Mouse (Mus musculus) 416B (cell line): ENCODE results near the gene Srms.
A peak's percentile ranks its signal among the peaks of the same experiment; 100 is the strongest.

Experiments used
- DNase-seq: peaks from one replicate; pipeline ENCODE4 v3.0.0; 2011; ENCODE audit warnings: low read depth

The Srms gene

GRCm38 (mm10) chr2:181160821-181161220 lies 52.2 kb downstream of the Srms start:
- peak; percentile 4 for DNase-seq

DNA sequence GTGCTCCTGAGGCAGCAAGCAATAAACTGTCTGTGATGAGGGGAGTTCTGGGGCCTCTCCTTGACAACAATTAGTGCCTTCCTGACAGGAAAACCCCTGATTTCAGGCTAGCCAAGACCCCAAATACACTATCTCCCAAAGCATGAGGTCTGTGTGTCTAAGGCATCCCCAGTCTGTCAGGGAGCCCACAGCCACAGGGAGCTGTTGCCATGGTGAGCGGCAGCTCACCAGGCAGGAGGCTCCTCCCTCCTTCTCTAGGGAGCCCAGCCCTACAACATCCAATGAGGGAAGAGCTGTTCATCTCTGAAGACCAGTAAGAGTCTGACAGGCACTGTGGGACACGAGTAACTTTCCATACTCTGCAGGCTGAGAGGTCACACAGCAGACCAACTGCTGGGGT lies 53.2 kb downstream of the Srms start:
- no peak for DNase-seq

- no peak for DNase-seq
These were observed 53.9 kb downstream of the Srms start for GRCm38 (mm10) chr2:181159091-181159514.

- no peak for DNase-seq
These were observed 54.5 kb downstream of the Srms start for GRCm38 (mm10) chr2:181158471-181158870.

- DNase-seq: no peak
These were observed 55.2 kb downstream of the Srms start for GRCm38 (mm10) chr2:181157716-181158302.

DNA sequence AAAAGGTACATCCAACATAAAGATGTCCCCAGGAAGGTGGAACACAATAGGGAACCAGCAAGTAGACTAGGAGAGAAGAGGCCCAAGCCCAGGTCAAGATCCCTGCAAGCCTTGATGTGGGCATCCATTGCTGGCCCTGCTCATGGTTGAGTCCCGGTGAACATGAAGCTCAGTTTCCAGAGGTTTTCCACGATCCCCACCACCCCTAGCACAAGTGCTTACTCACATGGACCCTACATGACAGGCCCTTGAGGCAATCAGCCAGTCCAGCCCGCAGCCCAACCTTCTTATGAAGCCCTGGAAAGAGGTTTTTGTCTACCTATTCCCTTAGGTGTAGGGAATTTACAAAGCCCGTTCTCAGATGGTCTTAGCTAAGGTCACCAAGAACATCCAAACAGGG lies 55.8 kb downstream of the Srms start:
- no peak for DNase-seq

DNA sequence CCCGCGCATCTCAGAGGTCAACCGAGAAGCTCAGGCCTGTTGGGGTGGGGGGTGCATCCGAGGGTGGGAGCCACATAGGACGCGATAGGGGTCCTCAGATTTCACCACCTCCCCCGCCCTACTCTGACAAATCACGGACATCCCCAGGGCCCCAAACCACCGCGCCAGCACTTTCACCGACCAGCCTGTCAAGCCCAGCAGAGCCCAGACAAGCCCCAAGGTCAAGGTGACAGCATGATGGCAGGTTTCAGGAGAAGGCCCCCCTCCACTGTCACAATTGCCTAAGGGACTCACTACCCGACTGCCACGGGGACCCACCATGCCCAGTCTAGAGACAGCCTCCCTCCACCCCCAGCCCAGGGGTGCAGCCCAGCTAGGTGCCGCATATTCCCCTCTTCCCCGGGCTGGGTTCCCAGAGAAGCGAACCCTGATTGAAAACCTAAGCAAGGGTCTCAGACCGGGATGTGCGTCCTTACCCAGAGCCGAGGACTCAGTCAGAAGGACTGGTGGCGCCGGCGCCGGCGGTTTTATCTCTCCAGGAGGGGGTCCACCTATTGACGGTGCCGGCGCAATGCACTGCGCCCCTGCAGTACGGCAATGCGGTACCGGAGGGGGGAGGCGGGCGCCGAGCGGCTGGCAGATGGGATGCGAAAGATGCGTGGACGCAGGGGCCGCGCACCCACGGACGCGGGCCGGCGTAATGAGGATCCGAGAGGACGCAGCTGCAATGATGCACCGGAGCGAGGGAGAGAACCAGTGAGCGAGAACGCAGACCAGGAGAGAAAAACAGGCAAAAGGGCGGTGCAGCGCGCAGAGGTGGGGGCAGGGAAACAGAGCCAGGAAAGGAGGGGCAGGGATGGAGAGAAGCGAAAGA lies 56.5 kb downstream of the Srms start, which contains the start of gene Eef1a2:
TSS of gene Eef1a2 (minus strand) at position 767 of the 874 bp plus-strand sequence.
- no peak for DNase-seq

DNA sequence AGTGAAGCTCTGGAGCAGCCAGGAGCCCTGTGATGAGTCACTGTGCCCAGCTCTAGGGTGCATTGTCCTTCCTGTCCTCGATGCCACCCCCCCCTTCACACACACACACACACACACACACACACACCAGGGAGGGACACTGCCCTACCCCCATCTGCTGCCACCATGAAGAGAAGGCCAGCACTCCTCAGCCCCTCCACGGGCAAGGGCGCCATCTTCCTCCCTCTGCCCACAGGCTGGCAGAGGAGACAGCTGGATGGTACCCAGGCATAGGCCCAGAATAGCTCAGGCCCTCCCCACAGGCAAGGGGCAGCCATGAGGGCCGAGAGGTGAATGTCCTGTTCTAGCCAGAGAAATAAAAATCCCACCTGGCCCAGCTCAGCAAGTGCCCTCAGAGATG lies 57.2 kb downstream of the Srms start:
- no peak for DNase-seq
